Mouse (Mus musculus): ENCODE results near the gene 1700017B05Rik. TPM values are rescaled to one million over a fixed set of nuclear protein-coding genes. Genes with fewer than 3 reads are reported as not detected.

Gene 1700017B05Rik
- polyA plus RNA-seq, 1 experiment from 2014 or later, result 3.0 TPM

GRCm38 (mm10) chr9:57256861-57257260 lies 5.6 kb downstream of the 1700017B05Rik start:
- Histone ChIP-seq H3K9ac (replicated peaks; ENCODE audit: low read depth, low read length) (no peak overlapping the region), H3K4me2 (ENCODE audit: low read depth, low read length) (no peak overlapping the region), H3K27me3 (ENCODE audit: control insufficient read depth, insufficient read depth, low read length) (no peaks in the 10 kb centered on the region), H3K27ac (ENCODE audit: low read depth, low read length) (no peak overlapping the region), H3K4me1 (ENCODE audit: control insufficient read depth, insufficient read depth, low read length) (peaks cover 7% of the 10 kb centered on the region; the same call in 1 of the 2 replicates), H3K9me3 (ENCODE audit: control insufficient read depth, low read length) (no peaks in the 10 kb centered on the region), H3K4me3 (ENCODE audit: low read depth, low read length) (no peak overlapping the region), H3K36me3 (ENCODE audit: control insufficient read depth, insufficient read depth, low read length) (no peaks in the 10 kb centered on the region)
- 94% methylated on average over 11 of the region's 11 CpGs for WGBS
- ATAC-seq (ENCODE audit: low read depth), result no peak

GRCm38 (mm10) chr9:57256309-57256708 lies 6.1 kb downstream of the 1700017B05Rik start:
- no peak for ATAC-seq (ENCODE audit: low read depth)
- H3K4me3 ChIP-seq (ENCODE audit: low read depth, low read length), result no peak overlapping the region
- no peaks in the 10 kb centered on the region for H3K36me3 ChIP-seq (ENCODE audit: control insufficient read depth, insufficient read depth, low read length)
- no peak overlapping the region for H3K9ac ChIP-seq (replicated peaks; ENCODE audit: low read depth, low read length)
- H3K4me2 ChIP-seq (ENCODE audit: low read depth, low read length), result no peak overlapping the region
- no peaks in the 10 kb centered on the region for H3K27me3 ChIP-seq (ENCODE audit: control insufficient read depth, insufficient read depth, low read length)
- no peaks in the 10 kb centered on the region for H3K9me3 ChIP-seq (ENCODE audit: control insufficient read depth, low read length)
- H3K4me1 ChIP-seq (ENCODE audit: control insufficient read depth, insufficient read depth, low read length), result peaks cover 2% of the 10 kb centered on the region; the same call in 1 of the 2 replicates
- H3K27ac ChIP-seq (ENCODE audit: low read depth, low read length), result no peak overlapping the region
- WGBS, result 95% methylated on average over 20 of the region's 20 CpGs

GRCm38 (mm10) chr9:57254823-57255495 lies 7.5 kb downstream of the 1700017B05Rik start:
- H3K9me3 ChIP-seq (ENCODE audit: control insufficient read depth, low read length), result no peaks in the 10 kb centered on the region
- H3K9ac ChIP-seq (replicated peaks; ENCODE audit: low read depth, low read length), result no peak overlapping the region
- no peak for ATAC-seq (ENCODE audit: low read depth)
- no peak overlapping the region for H3K27ac ChIP-seq (ENCODE audit: low read depth, low read length)
- H3K4me1 ChIP-seq (ENCODE audit: control insufficient read depth, insufficient read depth, low read length), result no peaks in the 10 kb centered on the region
- no peak overlapping the region for H3K4me3 ChIP-seq (ENCODE audit: low read depth, low read length)
- no peak overlapping the region for H3K4me2 ChIP-seq (ENCODE audit: low read depth, low read length)
- WGBS, result 94% methylated on average over 9 of the region's 9 CpGs
- H3K36me3 ChIP-seq (ENCODE audit: control insufficient read depth, insufficient read depth, low read length), result no peaks in the 10 kb centered on the region
- H3K27me3 ChIP-seq (ENCODE audit: control insufficient read depth, insufficient read depth, low read length), result no peaks in the 10 kb centered on the region

- H3K27ac ChIP-seq (ENCODE audit: low read depth, low read length), result no peak overlapping the region
- no peak overlapping the region for H3K9ac ChIP-seq (replicated peaks; ENCODE audit: low read depth, low read length)
- 89% methylated on average over 7 of the region's 7 CpGs for WGBS
Measured at GRCm38 (mm10) chr9:57254061-57254460, 8.4 kb downstream of the 1700017B05Rik start.

GRCm38 (mm10) chr9:57251139-57251538 lies 11.3 kb downstream of the 1700017B05Rik start:
- H3K4me1 ChIP-seq (ENCODE audit: control insufficient read depth, insufficient read depth, low read length), result no peaks in the 10 kb centered on the region
- H3K4me2 ChIP-seq (ENCODE audit: low read depth, low read length), result no peak overlapping the region
- ATAC-seq (ENCODE audit: low read depth), result no peak
- no peaks in the 10 kb centered on the region for H3K27me3 ChIP-seq (ENCODE audit: control insufficient read depth, insufficient read depth, low read length)
- H3K36me3 ChIP-seq (ENCODE audit: control insufficient read depth, insufficient read depth, low read length), result no peaks in the 10 kb centered on the region
- H3K27ac ChIP-seq (ENCODE audit: low read depth, low read length), result no peak overlapping the region
- WGBS, result 96% methylated on average over 2 of the region's 2 CpGs
- H3K9me3 ChIP-seq (ENCODE audit: control insufficient read depth, low read length), result no peaks in the 10 kb centered on the region
- H3K9ac ChIP-seq (replicated peaks; ENCODE audit: low read depth, low read length), result no peak overlapping the region
- no peak overlapping the region for H3K4me3 ChIP-seq (ENCODE audit: low read depth, low read length)

More at GRCm38 (mm10) chr9:57254061-57254460, 8.4 kb downstream of the 1700017B05Rik start:
- no peaks in the 10 kb centered on the region for H3K4me1 ChIP-seq (ENCODE audit: control insufficient read depth, insufficient read depth, low read length)
- no peak for ATAC-seq (ENCODE audit: low read depth)
- H3K9me3 ChIP-seq (ENCODE audit: control insufficient read depth, low read length), result no peaks in the 10 kb centered on the region
- H3K4me3 ChIP-seq (ENCODE audit: low read depth, low read length), result no peak overlapping the region
- no peak overlapping the region for H3K4me2 ChIP-seq (ENCODE audit: low read depth, low read length)
- no peaks in the 10 kb centered on the region for H3K36me3 ChIP-seq (ENCODE audit: control insufficient read depth, insufficient read depth, low read length)
- no peaks in the 10 kb centered on the region for H3K27me3 ChIP-seq (ENCODE audit: control insufficient read depth, insufficient read depth, low read length)

- H3K4me3 ChIP-seq (ENCODE audit: low read depth, low read length), result no peak overlapping the region
- H3K27me3 ChIP-seq (ENCODE audit: control insufficient read depth, insufficient read depth, low read length), result no peaks in the 10 kb centered on the region
- H3K4me2 ChIP-seq (ENCODE audit: low read depth, low read length), result no peak overlapping the region
- WGBS, result 96% methylated on average over 4 of the region's 4 CpGs
- H3K36me3 ChIP-seq (ENCODE audit: control insufficient read depth, insufficient read depth, low read length), result no peaks in the 10 kb centered on the region
- no peaks in the 10 kb centered on the region for H3K9me3 ChIP-seq (ENCODE audit: control insufficient read depth, low read length)
- H3K27ac ChIP-seq (ENCODE audit: low read depth, low read length), result no peak overlapping the region
- H3K9ac ChIP-seq (replicated peaks; ENCODE audit: low read depth, low read length), result no peak overlapping the region
- no peak for ATAC-seq (ENCODE audit: low read depth)
- H3K4me1 ChIP-seq (ENCODE audit: control insufficient read depth, insufficient read depth, low read length), result no peaks in the 10 kb centered on the region
Measured at GRCm38 (mm10) chr9:57250026-57250425, 12.4 kb downstream of the 1700017B05Rik start.

- Histone ChIP-seq H3K4me1 (ENCODE audit: control insufficient read depth, insufficient read depth, low read length) (no peaks in the 10 kb centered on the region), H3K9me3 (ENCODE audit: control insufficient read depth, low read length) (no peaks in the 10 kb centered on the region), H3K27ac (ENCODE audit: low read depth, low read length) (no peak overlapping the region), H3K9ac (replicated peaks; ENCODE audit: low read depth, low read length) (no peak overlapping the region), H3K36me3 (ENCODE audit: control insufficient read depth, insufficient read depth, low read length) (no peaks in the 10 kb centered on the region), H3K27me3 (ENCODE audit: control insufficient read depth, insufficient read depth, low read length) (no peaks in the 10 kb centered on the region), H3K4me2 (ENCODE audit: low read depth, low read length) (no peak overlapping the region), H3K4me3 (ENCODE audit: low read depth, low read length) (no peak overlapping the region)
- no peak for ATAC-seq (ENCODE audit: low read depth)
- WGBS, result 75% methylated on average over 7 of the region's 7 CpGs
Measured at GRCm38 (mm10) chr9:57248030-57248942, 14.1 kb downstream of the 1700017B05Rik start.

GRCm38 (mm10) chr9:57247201-57247671 lies 15.2 kb downstream of the 1700017B05Rik start:
- WGBS, result 49% methylated on average over 8 of the region's 8 CpGs
- H3K9ac ChIP-seq (replicated peaks; ENCODE audit: low read depth, low read length), result no peak overlapping the region
- no peaks in the 10 kb centered on the region for H3K4me1 ChIP-seq (ENCODE audit: control insufficient read depth, insufficient read depth, low read length)
- no peak for ATAC-seq (ENCODE audit: low read depth)
- H3K4me3 ChIP-seq (ENCODE audit: low read depth, low read length), result no peak overlapping the region
- no peak overlapping the region for H3K27ac ChIP-seq (ENCODE audit: low read depth, low read length)
- H3K36me3 ChIP-seq (ENCODE audit: control insufficient read depth, insufficient read depth, low read length), result no peaks in the 10 kb centered on the region
- no peaks in the 10 kb centered on the region for H3K27me3 ChIP-seq (ENCODE audit: control insufficient read depth, insufficient read depth, low read length)
- H3K9me3 ChIP-seq (ENCODE audit: control insufficient read depth, low read length), result no peaks in the 10 kb centered on the region
- no peak overlapping the region for H3K4me2 ChIP-seq (ENCODE audit: low read depth, low read length)

GRCm38 (mm10) chr9:57246482-57246881 lies 15.9 kb downstream of the 1700017B05Rik start:
- Histone ChIP-seq H3K27ac (ENCODE audit: low read depth, low read length) (no peak overlapping the region), H3K4me3 (ENCODE audit: low read depth, low read length) (no peak overlapping the region), H3K36me3 (ENCODE audit: control insufficient read depth, insufficient read depth, low read length) (no peaks in the 10 kb centered on the region), H3K4me1 (ENCODE audit: control insufficient read depth, insufficient read depth, low read length) (no peaks in the 10 kb centered on the region), H3K9me3 (ENCODE audit: control insufficient read depth, low read length) (no peaks in the 10 kb centered on the region), H3K4me2 (ENCODE audit: low read depth, low read length) (no peak overlapping the region), H3K27me3 (ENCODE audit: control insufficient read depth, insufficient read depth, low read length) (no peaks in the 10 kb centered on the region), H3K9ac (replicated peaks; ENCODE audit: low read depth, low read length) (no peak overlapping the region)
- WGBS, result 91% methylated on average over 5 of the region's 5 CpGs
- no peak for ATAC-seq (ENCODE audit: low read depth)
